Mouse (Mus musculus) adrenal gland, postnatal 4 days (tissue): ENCODE measurements around the gene Lzts2. TPM values are rescaled to one million over a fixed set of nuclear protein-coding genes. Genes with fewer than 3 reads are reported as not detected.

Source experiments
- DNase-seq, 2 experiments: peaks; one replicate each; pipeline ENCODE4 v3.0.0; 2021 to 2022; ENCODE audit warnings: low spot score in 2 of 2, mixed read lengths in 2 of 2
- long read RNA-seq, 2 experiments: library from polyadenylated mRNA; stranded (forward); transcript quantifications; one replicate each; pipeline ENCODE4 v2.0.0; 2021
- total RNA-seq, 2 experiments: library from RNA; stranded (reverse); gene quantifications; 2 replicates each; pipeline ENCODE4 v1.2.3; 2021

Gene Lzts2
- total RNA-seq: 100 to 1,000 TPM; 107 to 119 TPM
- long read RNA-seq, experiment 1, transcript Lzts2-202 (5 exons, 2,694 nt): major isoform, 128 of 256 reads
- long read RNA-seq, experiment 1, transcript Lzts2-203 (5 exons, 2,798 nt): minor isoform, 11 of 256 reads
- long read RNA-seq, experiment 1, transcript Lzts2-201 (5 exons, 3,062 nt): minor isoform, 27 of 256 reads
- long read RNA-seq, experiment 1, partial matches to known transcripts: 41 of 256 reads
- long read RNA-seq, experiment 1, other reads (novel, unspliced or antisense): 49 of 256 reads
- long read RNA-seq, experiment 2, transcript Lzts2-203 (5 exons, 2,798 nt): minor isoform, 23 of 487 reads
- long read RNA-seq, experiment 2, transcript Lzts2-201 (5 exons, 3,062 nt): minor isoform, 46 of 487 reads
- long read RNA-seq, experiment 2, transcript Lzts2-202 (5 exons, 2,694 nt): major isoform, 216 of 487 reads
- long read RNA-seq, experiment 2, partial matches to known transcripts: 140 of 487 reads
- long read RNA-seq, experiment 2, other reads (novel, unspliced or antisense): 62 of 487 reads

DNA sequence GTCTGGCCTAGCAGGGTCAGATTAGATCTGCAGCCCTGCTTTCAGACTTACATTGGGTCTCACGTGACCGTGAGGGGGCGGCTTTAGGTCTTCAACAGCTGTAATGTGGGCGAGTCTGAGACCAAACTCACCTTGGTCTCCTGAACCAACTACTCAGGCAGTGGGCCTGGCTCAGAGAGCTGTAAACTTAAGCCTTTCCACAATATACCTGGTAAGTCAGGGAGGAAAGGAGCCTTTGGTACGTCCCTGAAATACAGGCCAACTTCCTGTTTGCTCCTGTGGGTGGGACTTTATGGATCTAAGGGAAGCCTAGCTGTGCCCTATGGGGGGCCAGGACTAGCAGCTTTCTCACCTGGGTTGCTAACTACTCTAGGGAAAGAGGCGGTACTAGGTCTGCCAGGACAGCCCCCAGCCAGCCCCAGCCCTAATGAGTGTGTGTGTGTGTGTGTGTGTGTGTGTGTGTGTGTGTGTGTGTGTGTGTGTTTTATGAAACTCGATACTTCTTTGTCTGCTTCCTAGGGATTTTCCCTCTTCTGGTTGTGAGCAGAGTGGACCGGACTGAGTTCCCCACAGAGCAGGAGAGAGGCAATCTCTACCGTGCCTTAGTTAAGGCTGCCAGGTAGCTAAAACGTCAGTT is at the start of gene Lzts2:
Gene Lzts2 (plus strand): TSS at position 80 of the 637 bp plus-strand sequence.
- DNase-seq: no peak

DNA sequence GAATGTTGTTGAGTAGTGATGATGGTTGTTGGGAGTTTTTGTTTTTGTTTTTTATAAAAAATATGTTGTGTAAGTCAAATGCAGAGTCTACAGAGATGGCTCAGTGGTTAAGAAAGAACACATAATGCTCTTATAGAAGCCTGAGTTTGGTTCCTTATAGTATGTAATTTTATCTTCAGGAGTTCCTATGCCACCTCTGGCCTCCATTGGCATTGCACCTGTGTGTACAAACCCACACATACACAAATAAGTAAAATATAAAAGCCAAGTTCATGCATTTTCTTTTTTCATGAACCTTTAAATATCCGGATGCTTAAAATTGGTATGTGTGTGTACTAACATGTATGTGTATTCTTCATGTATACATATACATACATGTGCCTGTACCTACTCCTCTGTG is 48.2 kb upstream of the Lzts2 start:
- DNase-seq: no peak

- DNase-seq: no peak
Measured at GRCm38 (mm10) chr19:44968329-44968728, 45.9 kb upstream of the Lzts2 start.

DNA sequence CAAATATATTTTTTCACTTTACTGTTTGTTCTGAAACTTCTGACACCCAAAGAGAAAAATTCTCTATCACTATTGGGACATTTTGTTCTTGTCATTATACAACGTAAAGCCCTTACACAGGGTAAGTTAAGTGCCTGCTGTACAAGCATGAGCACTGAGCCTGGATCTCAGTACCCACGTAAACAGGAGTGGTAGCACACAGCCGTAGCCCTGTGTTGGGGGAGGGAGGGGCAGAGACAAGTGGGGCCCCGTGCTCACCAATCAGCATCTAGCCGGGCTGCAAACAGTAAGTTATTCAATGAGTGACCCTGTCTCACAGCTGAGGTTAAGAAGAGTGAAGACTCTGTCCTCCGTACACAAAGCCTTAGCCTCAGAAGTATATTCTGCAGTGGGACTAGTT is 37.6 kb upstream of the Lzts2 start:
- DNase-seq: no peak

DNA sequence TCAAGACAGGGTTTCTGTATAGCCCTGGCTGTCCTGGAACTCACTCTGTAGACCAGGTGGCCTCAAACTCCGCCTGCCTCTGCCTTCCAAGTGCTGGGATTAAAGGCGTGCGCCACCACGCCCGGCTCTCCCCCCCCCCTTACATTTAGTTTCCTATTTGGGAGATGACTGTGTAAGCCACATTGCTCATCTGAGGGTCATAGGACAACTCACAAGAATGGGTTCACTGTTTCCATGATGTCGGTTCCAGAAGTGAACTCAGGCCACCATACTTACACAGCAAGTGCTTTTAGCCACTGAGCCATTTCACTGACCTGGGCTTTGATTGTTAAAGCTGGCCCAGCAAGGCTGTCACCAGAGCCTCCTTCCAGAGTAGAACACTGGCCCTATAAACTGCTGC is 37.1 kb upstream of the Lzts2 start:
- DNase-seq: no peak

- DNase-seq: no peak
Measured at GRCm38 (mm10) chr19:44980787-44981186, 33.4 kb upstream of the Lzts2 start.

GRCm38 (mm10) chr19:44982477-44983115 is 31.6 kb upstream of the Lzts2 start:
- no peak for DNase-seq

DNA sequence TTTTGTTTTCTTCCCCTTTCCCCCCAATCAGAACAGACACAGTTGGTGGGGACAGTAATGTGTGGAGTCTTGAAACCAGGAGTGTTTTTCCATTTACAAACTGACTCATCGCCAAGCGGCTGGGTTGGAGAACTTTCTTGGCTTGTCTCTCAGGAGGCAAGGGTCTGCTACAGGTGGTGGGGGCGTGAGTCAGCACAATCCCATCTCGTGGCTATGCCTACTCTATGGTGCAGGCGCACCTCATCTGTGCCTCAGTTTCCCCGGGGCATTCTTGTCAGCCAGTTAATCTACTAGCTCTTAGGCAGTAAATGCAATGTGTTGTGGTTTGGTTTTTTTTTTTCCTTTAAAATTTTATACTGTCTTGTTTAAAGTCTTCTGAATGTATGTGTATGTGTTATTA is 30.8 kb upstream of the Lzts2 start:
- no peak for DNase-seq

DNA sequence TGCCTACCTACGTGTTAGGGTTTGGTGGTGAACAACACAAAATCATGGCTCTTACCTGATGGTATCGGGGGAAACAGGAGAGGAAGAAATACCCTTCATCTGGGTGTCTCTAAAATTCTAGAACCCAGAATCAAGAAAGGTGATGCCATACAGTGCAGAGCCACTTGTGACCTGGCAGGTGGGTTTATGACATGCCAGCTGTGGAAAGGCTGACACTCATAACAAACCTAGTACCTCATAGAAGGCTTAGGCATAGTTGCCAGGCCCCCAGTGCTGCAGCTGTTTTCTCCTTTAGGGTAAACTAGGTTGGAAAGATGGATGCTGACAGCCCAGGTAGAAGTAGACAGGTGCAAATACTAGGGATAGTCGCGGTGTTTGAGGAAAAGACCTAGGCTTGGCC is 29.8 kb upstream of the Lzts2 start:
- no peak for DNase-seq

GRCm38 (mm10) chr19:44985159-44985988 is 28.8 kb upstream of the Lzts2 start:
- no peak for DNase-seq

DNA sequence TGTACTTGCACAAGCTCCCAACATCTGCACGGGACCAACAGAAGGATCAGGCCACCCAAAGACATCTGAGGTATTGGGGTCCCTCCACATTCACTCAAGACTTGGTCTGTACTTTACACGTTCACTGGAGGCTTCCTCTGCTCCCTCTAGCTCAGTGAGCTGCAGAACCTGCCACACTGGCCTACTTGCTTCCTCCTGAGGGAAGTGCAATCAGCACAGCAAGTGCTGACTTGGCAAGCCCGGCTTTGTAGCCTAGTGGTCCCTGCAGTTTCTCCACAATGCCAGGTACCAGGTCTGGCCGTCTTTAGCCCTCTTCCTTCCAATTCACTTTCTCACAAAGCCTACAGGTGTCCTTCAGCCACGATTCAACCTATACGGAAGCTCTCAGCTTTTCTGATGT is 27.2 kb upstream of the Lzts2 start:
- no peak for DNase-seq

- DNase-seq: no peak
Measured at GRCm38 (mm10) chr19:44987851-44988250, 26.4 kb upstream of the Lzts2 start.

DNA sequence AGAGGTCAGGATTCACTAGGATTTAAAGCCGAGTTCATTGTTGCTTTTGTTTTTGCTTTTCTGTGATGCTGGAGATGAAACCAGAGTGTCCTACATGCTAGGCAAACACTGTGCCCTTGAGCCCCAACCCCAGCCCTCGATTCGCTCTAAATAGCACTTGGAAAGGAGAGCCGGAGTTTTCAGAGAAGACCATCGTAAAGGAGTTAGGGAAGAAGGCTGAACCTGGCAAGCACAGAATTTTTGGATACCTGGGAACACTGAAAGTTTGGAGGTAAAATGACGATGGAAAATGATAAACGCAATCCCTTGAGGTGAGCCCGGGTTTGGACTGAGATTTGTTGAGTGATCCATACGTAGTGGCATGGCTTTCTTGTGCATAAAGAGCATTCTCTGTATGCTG is 25.9 kb upstream of the Lzts2 start:
- no peak for DNase-seq

GRCm38 (mm10) chr19:44988831-44989566 is 25.2 kb upstream of the Lzts2 start, which contains the start of gene Sema4g:
Gene Sema4g (plus strand): TSS chr19:44989101.
- DNase-seq: no peak

DNA sequence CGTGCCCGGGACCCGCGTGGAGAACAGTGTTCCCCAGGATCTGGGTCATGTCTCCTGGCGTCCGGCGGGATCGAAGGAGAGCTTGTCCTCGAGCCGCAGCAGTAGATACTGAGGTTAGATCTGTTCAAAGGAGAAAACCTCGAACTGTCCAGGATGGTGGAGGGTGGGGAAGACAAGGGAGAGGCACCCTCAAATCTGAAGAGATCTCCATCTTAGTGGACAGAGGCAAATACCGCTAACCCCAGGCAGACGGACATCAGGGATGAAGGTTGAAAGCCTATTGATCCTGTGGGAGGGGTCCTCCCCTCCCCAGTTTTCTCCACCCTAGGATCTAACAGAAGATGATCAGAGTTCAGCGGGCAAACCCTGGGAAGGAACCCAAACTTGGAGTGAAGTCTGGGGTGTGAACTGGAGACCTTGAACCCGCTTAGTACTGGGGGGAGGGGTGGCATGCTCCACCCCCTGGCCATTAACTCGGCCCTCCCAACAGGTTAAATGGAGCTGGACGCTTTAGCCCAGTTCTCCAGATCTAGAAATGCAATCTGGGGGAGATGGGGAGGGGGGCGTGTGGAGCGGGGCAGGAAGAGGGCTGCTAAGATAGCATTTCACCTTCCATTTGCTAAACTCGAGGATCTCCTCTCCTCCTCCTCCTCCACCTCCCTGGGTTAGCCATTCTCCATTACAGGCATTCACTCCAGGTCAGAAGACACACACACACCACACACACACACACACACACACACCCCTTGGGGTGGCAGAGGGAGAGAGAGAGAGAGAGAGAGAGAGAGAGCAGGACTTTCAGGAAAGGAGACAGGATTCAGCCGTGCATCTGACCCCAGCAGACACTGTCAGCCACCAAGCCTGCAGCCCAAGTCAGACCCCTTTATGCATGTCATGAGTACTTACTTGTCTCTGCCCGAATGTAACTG is 24.4 kb upstream of the Lzts2 start:
- no peak for DNase-seq

- DNase-seq: no peak
Measured at GRCm38 (mm10) chr19:44991031-44991430, 23.2 kb upstream of the Lzts2 start.

GRCm38 (mm10) chr19:44992246-44992645 is 22.0 kb upstream of the Lzts2 start:
- no peak for DNase-seq

DNA sequence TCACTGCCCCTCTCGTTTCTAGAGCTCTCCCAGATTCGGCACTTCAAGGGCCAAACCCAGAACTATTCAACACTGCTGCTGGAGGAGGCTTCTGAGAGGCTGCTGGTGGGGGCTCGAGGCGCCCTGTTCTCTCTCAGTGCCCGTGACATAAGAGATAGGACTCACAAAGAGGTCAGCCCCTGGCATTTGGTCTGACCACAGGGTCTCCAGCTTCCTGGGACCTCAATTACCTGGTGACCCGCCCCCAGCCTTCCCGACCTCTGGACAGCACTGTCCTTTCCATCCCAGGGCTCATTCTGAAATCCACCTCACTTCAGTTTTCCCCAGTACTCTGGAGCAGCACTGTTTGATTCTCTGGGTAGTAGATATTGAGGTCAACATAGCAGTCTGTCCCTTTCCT is 21.5 kb upstream of the Lzts2 start:
- no peak for DNase-seq

GRCm38 (mm10) chr19:44997786-44998185 is 16.4 kb upstream of the Lzts2 start:
- DNase-seq: no peak
